ENCODE assay signal across 13 mouse cellular contexts in the genomic region with DNA sequence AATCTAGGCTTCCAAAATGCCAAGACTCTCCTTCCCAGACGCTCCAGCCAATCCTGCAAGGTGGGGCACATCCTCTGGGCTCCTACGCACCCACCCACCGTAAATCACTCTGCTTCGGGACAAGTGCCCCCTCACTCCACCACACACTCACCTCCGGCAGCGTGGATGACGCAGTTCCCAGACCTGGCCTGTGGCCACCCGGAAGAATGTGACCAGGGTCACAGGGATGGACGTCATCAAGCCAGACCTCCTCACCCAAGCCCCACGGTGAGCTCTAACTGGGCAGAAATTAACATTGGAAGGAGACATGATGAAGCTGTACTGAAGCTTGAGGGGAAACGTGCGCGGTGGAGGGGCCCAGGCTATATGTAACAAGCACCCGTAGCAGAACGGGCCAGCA. TPM values are rescaled to one million over a fixed set of nuclear protein-coding genes. Genes with fewer than 3 reads are reported as not detected.
DNase-seq lines count a peak whose midpoint lies in the region; ATAC-seq and TF ChIP-seq lines count a peak whose summit lies in the region.
"Had no signal": no experiment of that assay in that cellular context is flagged by ENCODE, and none has a peak within 500 bp of the region (broad histone marks: within the 10 kb centered on the region; RNA-seq: fewer than 3 reads in every experiment).

No protein-coding gene starts in this region.

- peak; percentile 52 to 70 for DNase-seq in lung, adult 18-20 months
- DNase-seq in lung, postnatal 36 days: no peak
- DNase-seq in adrenal gland, postnatal 14 days: peak; percentile 90
- peak; percentile 69 for DNase-seq in heart, postnatal 4 days
- peak; percentile 65 to 77 for DNase-seq in kidney, postnatal 4 days
- no peak for DNase-seq in thymus, adult 2 months
- DNase-seq: spleen, adult 18-20 months; thymus, postnatal 36 days had no signal

- H3K27me3 ChIP-seq in thymus, adult 2 months (ENCODE audit: control insufficient read depth, insufficient read depth, low read length): no peaks in the 10 kb centered on the region
- H3K27me3 ChIP-seq: embryonic facial prominence, embryonic 15.5 days; limb, embryonic 15.5 days; midbrain, embryonic 13.5 days; neural tube, embryonic 15.5 days had no signal

- TF ChIP-seq CTCF in thymus, adult 2 months (IDR thresholded peaks at IDR 0.05; ENCODE audit: borderline replicate concordance, control insufficient read depth, extremely low read depth, insufficient read depth, low read length, poor library complexity): no peak

- peaks cover 15% of the 10 kb centered on the region for H3K4me1 ChIP-seq in thymus, adult 2 months (replicated peaks; ENCODE audit: control insufficient read depth, insufficient read depth, low read length)

- no peak for TF ChIP-seq POLR2A in thymus, adult 2 months (IDR thresholded peaks at IDR 0.05; ENCODE audit: control insufficient read depth, extremely low read depth, insufficient read depth, low read length, poor library complexity)

- H3K4me3 ChIP-seq in thymus, adult 2 months (ENCODE audit: control insufficient read depth, insufficient read depth, low read length): no peak overlapping the region
- H3K4me3 ChIP-seq: embryonic facial prominence, embryonic 15.5 days; limb, embryonic 15.5 days; midbrain, embryonic 13.5 days; neural tube, embryonic 15.5 days had no signal

- 98% methylated on average over 15 of the region's 15 CpGs for WGBS in thymus, adult 2 months

- H3K36me3 ChIP-seq in thymus, adult 2 months (ENCODE audit: control insufficient read depth, insufficient read depth, low read length): no peaks in the 10 kb centered on the region
- H3K36me3 ChIP-seq: embryonic facial prominence, embryonic 15.5 days had no signal

- no peak for ATAC-seq in CD4-positive, CD25-positive, alpha-beta regulatory T cell, adult 4 months
- ATAC-seq: midbrain, embryonic 13.5 days had no signal

- no peak overlapping the region for H3K27ac ChIP-seq in thymus, adult 2 months (ENCODE audit: control insufficient read depth, insufficient read depth, low read length)
- H3K27ac ChIP-seq: embryonic facial prominence, embryonic 15.5 days; limb, embryonic 15.5 days; midbrain, embryonic 13.5 days had no signal

RNA-seq across cellular contexts. Expression of gene Sh3bp5, which starts 28.7 kb away (rescaled TPM):
- total RNA-seq in adrenal gland, postnatal 14 days (2021): 123 and 142 TPM in 2 replicates
- total RNA-seq in heart, postnatal 4 days (2021): 10 to 100 TPM; 78.7 to 80.1 TPM
- polyA plus RNA-seq in CD4-positive, CD25-positive, alpha-beta regulatory T cell, adult 4 months (2017; shearing (Covaris generic)): 10 to 100 TPM; 15.4 to 16.8 TPM
- 10.5 and 10.7 TPM in 2 replicates for polyA plus RNA-seq in thymus, adult 2 months (2012; rRNA removed)

Comparison
In these comparisons a context has a peak if more than half of its experiments do, and no peak if none do; other contexts are left out.
1. DNase-seq: peak in lung, adult 18-20 months (2 of 2), adrenal gland, postnatal 14 days (single experiment), heart, postnatal 4 days (single experiment) and kidney, postnatal 4 days (2 of 2); none in lung, postnatal 36 days (single experiment) and thymus, adult 2 months (single experiment).